Mouse (Mus musculus) gastrocnemius, postnatal 36 days (tissue): ENCODE measurements around the gene Atp13a5. TPM values are rescaled to one million over a fixed set of nuclear protein-coding genes. Genes with fewer than 3 reads are reported as not detected.

Experiments
- DNase-seq, 2 experiments: peaks; one replicate each; pipeline ENCODE4 v3.0.0; 2022
- intact Hi-C: fragments of 180-260 bp; cut with DNase I; formaldehyde crosslinking; loops from one replicate; pipeline ENCODE4 v1.15.1; 2025
- long read RNA-seq, 2 experiments: library from polyadenylated mRNA; stranded (forward); transcript quantifications; one replicate each; pipeline ENCODE4 v2.0.0; 2021
- total RNA-seq, 2 experiments: library from RNA; stranded (reverse); gene quantifications; 2 replicates each; pipeline ENCODE4 v1.2.3; 2021

Gene Atp13a5
- total RNA-seq, result 1 to 10 TPM; 4.2 to 9.3 TPM
- long read RNA-seq, experiment 1, partial matches to known transcripts, result 1 of 7 reads
- long read RNA-seq, experiment 1, other reads (novel, unspliced or antisense), result 6 of 7 reads
- long read RNA-seq, experiment 2, partial matches to known transcripts, result 0 of 2 reads
- long read RNA-seq, experiment 2, other reads (novel, unspliced or antisense), result 2 of 2 reads

DNA sequence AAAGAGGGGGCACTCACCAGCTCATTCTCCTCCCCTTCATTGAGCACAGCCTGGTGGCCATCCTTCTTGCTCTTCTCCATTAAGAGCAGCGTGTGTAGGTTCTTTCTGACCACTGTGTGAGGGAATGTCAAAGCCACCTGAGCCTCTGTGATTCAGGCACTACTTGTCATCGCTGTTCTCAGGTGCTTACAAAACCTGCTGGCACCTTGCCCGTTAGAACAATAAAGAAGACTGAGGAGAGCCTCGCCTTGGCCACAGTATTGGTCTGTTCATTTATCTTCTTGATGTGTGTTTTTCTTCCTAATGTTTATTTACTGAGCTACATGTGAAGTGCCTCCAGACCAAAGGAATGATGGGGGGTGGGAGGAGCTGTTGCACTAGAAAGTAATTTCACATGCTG, at the start of gene Atp13a5:
Atp13a5 (minus strand) TSS at position 275 of the 400 bp plus-strand sequence.
- intact Hi-C loops, result no loop called here
- DNase-seq, result no peak

DNA sequence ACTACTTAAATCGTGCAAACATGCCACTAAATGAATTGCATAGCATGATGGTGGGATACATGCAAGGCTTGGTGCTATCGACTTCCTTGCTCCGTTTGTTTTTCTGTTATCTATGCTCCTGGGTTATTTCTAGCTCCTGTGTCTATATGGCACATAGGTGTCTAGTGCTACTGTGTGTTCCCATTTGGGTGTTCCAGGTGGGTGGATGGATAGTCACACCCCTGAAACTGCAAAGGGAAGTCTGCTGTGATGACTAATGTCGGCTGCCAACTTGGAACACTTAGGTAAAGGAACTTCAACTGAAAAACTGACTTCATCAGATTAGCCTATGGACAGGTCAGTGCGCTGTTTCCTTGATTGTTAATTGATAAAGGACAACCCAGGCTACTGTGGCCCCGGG, 36.3 kb upstream of the Atp13a5 start:
- intact Hi-C loops, result loop anchor here (10.0 kb wide), 1 partner anchor 570 kb away; no protein-coding TSS in a partner anchor
- DNase-seq, result no peak

DNA sequence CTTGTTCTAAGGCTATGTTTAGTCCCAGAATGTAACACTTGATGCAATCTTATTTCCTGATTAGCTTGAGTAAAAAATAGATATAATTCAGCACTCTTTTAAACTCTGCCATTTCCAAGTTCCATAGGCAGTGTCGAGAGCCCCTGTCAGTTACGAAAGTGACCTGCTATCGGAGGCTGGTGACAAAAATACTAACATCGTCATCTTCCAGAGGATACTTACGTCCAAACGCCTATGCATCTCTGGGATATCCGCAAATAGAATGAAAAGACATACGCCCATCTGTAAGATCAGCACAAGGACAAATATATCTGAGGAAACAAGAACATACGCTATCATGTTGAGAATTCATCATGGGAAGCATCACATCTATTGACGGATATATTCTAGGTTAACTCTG, 28.8 kb upstream of the Atp13a5 start:
- no peak for DNase-seq
- intact Hi-C loops, result no loop called here

DNA sequence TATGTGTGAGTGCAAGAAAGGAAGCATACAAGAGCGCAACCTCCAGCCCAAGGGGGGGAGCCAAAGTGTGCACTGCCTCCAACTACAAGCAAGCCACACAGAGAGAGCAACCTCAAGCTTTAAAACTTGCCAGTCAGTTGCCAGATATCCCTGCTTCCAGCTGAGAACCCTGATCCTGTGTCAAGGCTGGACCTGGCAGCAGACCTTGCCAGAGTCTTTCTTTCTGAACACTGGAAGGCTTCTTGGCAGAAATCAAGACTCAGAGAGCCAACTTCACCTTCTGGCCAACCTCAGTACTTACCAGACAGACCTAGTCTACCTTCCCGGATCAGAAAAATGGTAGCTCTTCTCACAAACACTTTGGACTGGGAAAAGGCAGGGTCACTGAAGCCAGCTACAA, 20.5 kb upstream of the Atp13a5 start:
- DNase-seq, result peak; percentile 8 to 14
- intact Hi-C loops, result no loop called here

DNA sequence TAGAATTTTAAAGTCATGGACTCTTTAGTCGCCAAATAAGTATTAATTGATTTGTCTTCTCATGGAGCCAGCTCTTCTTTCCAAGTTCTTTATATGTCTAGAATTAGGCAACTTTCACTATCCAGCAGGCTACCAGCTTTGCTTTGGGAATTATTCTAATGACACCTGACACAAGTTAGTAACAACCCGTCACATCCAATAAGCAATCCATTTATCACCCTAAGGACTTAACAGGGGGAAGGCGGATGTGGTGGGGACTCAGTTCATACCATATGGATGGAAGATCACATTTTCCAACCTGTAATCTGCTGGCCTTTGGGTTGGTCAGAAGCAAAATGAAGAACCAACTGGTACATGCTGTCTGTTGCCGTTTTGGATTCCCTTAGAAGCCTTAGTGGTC, 6.2 kb upstream of the Atp13a5 start:
- intact Hi-C loops, result no loop called here
- no peak for DNase-seq

DNA sequence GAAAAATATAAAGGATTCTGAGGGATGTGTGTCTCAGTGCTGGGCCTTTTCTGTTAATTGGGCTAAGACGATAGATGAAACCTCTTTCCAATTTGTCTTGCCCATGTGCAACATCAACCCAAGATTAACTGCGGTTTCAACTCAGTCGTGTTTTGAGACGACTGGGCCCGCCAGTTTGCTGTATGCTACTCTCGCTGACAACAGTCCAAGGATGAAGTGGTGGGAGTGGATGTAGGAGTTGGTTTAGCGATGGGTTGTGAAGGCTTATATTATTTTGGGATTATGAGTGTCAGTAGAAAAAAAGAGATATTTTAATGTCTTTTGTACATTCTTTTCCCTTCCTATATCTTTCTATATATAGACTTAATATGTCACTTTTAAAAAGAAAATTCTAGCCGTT, 3.9 kb downstream of the Atp13a5 start:
- intact Hi-C loops, result loop anchor here (5.0 kb wide), 1 partner anchor 112 kb away; no protein-coding TSS in a partner anchor
- no peak for DNase-seq

DNA sequence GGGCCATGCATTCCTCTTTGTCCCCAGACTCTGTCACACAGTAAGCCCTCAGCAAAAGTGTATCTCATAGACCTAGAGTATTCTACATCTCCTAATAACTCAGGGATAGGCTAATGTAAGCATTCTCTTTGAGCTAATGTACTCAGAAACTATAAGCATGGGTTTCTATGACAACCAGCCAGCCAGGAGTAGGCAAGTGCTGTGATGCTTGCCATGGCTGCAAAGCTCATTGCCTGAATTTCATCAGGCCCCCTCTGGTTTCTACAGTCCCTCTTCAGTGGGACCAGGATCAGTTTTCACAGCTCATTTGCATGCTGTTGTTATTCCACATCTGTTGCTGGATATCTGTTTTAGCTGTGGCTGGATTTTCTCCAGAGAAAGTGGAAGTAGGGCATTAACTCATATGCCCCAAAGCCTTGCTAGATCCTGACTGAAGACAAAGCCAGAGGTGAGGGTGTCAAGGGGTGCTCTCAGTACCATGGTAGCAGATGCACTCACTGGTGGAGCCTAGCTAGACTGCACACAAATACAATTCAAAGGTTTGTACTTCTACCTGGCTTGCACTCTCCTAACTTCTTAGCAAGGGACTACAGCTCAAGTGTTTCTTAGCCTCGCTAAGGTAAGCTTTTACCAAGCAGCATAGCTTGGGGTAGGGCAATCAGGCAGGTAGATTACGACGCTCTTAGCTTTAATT, 47.0 kb downstream of the Atp13a5 start:
- DNase-seq, result no peak
- intact Hi-C loops, result no loop called here

DNA sequence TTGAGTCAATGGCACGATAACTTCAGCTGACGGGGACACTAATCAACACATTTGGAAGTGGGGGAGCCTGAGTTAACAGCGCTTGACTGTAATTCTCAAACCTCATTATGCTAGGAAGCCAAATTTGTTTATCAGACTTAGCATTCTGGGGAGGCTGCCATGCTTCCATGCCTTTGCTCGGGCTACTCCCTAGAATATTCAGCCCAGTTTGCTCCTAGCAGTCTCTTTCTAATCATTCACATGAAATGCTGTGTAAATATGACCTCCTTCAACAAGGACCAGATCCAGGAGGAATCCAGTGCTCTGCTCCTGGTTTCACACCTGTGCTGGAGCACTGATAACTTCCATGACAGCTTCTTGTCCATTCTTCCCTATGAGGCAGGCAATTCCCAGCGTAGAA, 47.6 kb downstream of the Atp13a5 start:
- no peak for DNase-seq
- intact Hi-C loops, result no loop called here

DNA sequence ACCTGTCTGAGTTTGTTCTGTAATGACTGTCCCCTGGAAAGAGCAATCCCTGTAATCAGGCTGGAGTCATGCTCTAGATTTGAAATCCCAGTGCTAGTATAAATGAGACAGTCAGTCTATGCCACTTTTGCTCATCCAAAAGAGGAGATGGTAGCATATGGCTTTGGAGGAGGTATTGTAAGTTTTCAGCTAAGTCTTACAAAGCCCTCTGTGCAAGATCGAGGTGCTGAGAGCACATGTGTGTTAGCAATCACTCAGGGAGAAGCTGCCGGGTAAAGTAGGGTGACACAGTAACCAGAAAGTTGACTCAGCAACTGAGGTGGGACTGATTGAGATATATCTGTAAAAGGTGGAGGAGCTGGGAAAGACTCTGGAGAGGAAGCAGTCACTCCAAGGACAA, 49.3 kb downstream of the Atp13a5 start:
- intact Hi-C loops, result no loop called here
- no peak for DNase-seq

DNA sequence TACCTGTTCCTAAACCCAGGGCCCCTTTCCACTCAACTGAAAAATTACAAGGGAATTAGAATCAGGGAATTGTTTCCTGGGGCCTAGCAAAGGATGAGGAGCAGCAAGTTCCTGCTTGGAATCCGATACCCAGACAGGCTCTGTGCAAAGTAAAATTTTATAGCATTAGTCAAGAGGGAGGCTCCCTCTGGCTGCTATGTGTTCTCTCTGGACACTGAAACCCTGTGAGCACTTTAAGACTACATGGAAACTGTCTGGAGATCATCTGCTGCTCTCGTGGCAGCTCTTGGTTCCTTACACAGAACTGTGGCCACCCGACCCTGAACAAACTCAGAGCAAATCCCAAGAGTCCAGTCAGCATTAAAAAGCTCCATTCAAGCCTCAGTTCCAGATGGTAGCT, 50.6 kb downstream of the Atp13a5 start:
- intact Hi-C loops, result no loop called here
- DNase-seq, result no peak

DNA sequence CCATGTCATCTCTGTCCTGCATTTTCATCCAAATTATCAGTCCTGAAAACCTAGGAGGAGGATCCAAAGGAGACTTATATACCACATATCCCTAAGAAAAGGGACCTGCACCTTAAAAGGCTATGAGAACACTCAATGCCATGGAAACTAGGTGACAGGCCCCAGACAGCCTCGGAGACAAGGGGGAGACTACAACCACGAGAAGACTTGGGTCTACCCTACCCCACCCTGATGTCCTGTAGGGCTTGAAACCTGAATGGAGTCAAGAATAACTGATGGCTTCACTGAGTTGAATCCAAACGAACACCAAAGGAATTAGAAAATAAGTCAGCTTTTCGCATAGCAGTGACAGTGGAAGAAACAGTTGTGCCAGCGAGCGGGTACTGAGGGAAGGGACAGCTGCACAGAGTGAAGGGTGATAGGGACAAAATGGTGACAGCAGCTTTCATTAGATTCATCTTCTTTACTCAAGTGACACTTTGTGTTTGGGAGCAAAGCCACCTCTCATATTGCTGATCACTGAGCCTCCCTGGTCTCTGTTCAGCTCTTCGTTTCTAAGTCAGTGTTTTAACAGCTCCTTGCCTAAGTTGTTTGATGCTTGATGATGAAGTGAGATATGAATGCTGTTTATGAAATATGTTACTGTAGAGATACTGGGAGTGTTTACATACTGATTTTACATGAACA, 53.2 kb downstream of the Atp13a5 start:
- intact Hi-C loops, result no loop called here
- no peak for DNase-seq

DNA sequence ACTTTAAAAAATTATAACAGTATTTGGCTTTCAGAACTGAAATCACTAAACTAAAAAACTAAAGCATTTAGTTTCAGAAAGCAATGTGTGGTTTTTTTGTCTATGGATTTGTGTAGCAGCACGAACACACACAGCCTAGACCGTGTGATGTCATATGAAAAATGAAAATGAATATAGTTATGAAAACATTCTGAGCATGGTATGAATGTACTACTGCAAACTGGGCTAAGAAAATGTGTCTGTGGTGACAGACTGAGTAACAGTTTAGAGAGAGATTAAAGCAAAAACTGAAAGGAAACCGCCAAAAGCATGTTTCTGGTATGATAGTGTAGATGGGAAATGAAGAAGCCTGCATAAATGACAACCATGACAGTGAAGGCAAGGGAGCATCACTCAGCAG, 57.8 kb downstream of the Atp13a5 start:
- intact Hi-C loops, result no loop called here
- DNase-seq, result no peak

DNA sequence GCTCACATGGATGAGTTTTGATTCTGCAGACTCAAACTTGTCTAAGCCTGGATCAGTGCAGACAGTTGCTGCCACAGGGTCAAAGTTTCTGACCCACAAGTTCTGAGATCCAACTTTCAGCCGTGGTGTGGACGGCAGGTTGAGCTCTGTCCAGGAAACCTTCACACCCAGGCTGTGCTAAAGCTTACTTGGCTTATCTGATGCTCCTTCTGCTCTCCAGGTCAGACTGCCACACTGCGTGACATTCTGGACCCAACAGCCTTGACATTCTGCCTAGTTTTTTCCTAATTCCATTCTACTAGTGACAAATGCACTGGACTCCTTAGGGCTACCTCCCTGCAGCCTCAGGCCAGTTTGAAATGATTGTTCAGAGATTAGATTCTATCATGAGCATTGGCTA, 63.1 kb downstream of the Atp13a5 start:
- DNase-seq, result no peak
- intact Hi-C loops, result no loop called here

DNA sequence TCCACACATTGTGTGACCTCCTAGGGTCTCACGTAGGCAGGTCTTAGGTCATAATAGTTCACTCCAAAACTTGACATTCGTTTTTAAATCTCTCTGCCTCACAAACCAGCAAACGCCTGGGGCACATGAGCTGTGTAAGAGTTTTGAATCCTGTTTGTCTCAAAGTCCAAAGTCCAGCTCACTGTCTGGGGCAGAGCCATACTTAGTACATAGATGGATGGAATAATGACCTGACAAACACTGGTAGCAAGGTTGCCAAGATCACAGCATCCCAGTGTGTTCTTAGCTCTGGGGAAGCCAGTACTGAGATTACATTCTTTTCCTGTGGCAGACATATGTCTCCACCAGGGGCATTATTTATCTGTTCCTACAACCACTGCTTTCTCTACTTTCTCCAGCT, 63.5 kb downstream of the Atp13a5 start:
- intact Hi-C loops, result no loop called here
- DNase-seq, result no peak

DNA sequence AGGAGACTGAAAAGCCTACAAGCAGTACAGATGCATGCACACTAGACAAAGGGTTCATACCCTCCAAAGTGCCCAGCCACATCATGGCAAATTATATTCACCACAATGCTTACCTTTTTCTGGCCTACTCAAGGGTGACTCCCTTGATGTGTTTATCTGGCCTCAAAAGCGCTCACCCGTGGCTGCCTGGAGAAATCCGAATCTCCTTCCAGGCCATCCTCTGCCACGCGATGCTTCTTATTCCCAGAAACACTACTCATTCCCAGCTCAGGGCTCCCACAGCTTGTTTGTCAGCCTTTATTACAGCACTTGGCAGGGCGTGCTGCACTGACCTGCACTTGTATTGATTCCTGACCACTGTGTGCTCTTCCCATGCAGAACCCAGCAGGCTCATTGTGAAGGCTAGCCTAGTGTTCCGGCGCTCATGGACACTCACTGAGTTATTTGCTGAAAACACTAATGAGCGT, 80.9 kb downstream of the Atp13a5 start:
- DNase-seq, result no peak
- intact Hi-C loops, result no loop called here

DNA sequence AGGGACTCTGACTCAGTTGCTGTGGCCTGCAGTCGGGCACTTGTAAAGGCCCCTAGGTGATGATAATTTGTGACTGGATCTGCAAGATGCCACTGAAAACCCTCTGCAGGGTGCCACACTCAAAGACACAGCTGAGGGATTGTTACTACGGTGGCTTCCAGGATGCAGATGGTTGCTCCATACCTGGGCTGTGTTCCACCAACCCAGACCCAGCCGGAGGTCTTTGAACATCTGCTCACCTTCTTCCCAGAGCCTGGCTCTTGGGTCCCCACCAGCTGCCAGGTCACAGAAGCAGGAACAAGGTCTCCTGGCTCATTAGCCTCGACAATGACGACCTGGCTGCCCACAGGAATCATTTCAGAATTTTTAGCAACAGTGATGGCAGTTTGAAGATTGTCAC, 97.8 kb downstream of the Atp13a5 start:
- intact Hi-C loops, result no loop called here
- DNase-seq, result no peak

DNA sequence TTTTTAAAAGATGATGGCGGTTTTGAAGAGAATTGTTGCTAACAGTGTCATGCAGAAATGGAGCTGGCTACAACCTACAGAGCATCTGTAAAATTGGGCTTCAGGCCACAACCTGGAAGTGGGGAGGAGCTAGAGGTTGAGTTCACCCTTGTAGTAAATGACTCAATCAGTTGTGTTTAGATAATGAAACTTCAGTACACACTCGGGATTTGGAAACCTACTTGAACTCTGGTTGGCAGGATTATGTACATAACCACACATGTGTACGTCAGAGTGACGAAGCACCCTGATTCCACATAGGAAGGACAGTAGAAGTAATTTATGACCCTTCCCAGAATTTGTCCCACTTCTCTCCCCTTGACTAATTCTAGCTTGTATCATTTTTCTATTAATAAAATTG, 124.2 kb downstream of the Atp13a5 start:
- intact Hi-C loops, result no loop called here
- no peak for DNase-seq

DNA sequence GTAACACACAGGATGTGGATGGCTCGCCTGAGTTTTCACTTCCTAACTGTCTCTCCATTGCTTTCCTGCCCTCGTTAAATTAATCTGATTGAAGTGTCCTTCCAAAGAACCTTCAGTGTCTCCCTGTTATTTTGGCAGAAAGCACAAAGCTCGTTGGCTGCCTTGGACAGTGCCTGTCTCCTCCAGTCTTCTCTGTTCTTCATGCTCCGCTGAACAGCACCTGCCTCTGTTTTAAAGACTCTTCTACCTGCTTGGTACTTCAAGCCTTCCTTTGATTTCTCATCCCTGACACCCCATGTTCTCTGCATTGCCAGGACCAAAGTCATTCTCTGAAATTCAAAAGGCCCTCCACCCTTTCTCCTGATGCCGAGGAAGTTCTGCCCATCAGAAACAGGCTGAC, 142.6 kb downstream of the Atp13a5 start:
- DNase-seq, result no peak
- intact Hi-C loops, result loop anchor here (1.0 kb wide), 1 partner anchor 13 kb away; no protein-coding TSS in a partner anchor

DNA sequence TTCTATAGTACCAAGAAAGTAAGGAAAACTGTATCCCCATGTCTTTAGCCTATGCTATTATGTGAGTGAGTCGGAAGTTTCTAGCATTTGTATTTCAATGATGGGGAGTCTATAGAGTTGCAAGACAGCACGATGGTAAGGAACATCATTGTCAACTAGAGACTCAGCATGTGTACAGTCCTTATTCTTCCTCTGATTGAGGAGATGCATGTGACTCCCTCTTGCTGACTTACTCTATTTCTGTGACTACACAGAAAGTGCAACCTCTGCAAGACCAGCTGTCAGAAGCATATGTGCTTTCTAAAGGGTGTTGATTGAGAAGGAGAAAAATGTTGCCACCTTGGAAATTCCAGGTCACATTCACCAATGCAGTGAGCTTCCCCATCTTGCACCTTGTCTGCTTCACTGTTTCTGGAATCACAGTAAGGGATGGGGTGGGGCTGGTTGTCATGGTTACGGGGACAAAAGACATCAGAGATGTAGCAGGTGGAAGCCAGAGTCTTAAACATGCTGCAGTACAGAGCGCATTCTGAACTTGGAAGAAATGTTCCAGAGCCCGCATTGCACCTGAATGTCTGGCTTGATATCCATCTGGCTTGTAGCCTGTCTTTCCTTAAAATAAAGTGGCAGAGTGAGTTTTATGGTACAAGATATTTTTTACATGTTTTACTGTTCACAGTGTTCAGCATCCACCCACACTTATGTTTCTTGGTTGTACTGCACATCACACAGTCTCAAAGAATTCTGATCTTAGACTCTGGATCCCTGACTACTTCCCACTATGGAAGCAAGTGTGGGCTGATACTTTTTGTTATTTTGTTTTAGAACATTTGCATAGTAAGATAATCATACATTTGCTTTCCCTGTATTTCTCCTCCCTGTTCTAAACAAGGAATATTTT, 161.9 kb downstream of the Atp13a5 start:
- intact Hi-C loops, result no loop called here

DNA sequence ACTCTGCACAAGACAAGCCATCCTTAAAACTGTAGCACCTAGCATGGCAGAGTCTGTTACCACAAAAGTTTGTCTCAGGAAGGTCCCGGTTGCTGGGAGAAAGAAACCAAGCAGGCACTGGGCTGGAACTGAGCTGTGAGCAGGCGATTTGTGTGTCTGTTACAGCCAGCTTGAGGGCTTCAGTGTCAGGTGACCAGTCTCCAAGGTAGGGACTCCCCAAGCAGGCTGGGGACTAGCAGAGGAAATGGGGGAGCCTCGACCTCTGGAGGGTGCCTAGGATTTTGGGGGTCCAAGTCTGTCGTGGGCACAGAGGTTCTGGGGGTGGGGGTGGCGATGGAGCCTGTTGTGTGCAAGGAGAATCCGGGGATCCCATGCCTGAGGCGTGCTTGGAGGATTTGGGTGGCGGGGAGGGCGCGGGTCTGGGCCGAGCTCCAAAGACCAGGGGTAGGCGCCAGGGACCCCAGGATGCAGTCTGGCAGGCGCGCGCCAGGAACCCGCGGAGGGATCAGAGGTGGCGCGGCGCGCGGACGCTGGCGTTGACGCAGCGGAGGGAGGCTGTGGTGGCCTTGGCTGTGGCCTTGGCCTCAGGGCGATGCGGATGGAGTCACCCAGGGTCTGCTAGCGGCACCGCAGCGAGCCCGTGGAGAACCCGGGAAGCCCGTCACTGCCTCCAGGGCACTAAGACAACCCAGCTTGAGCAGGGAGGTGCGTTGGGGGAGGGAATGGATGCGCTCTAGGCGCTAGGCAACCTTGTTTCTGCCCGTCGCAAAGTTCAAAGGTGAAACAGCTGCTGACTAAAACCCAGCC, 168.7 kb downstream of the Atp13a5 start, which contains the start of gene Hrasls:
Hrasls (plus strand) TSS at position 91 of the 807 bp plus-strand sequence.
- peak; percentile 50 to 64 for DNase-seq
- intact Hi-C loops, result no loop called here

More for the DNA sequence above, 161.9 kb downstream of the Atp13a5 start:
- DNase-seq, result no peak
